Mouse (Mus musculus): Measurements from ENCODE around the gene Zc3h10. TPM values are rescaled to one million over a fixed set of nuclear protein-coding genes. Genes with fewer than 3 reads are reported as not detected.
"Not testable (repeated sequence)": the region's sequence is repeated elsewhere in the genome, so short reads cannot be mapped to it uniquely, and the experiment has no call there.

Zc3h10 gene
- total RNA-seq, 2 experiments from 2014 or later = 14.0 to 15.2 TPM

DNA sequence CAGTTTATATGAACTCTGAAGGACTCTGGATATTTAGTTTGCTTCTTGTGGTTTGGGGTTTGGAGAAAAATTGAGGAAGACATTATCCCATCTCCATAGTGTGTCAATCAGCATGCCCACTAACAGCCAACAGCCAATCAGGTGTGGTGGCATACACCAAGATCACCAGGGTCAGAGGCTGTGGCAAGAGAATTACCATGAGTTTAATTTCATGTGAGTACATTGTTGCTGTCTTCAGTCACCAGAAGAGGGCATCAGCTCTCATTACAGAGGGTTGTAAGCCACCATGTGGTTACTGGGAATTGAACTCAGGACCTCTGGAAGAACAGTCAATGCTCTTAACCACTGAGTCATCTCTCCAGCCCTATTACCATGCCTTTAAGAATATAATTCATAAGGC, 8.7 kb upstream of the Zc3h10 start:
- intact Hi-C loops (cut with DNase I) = loop anchor here (5.0 kb wide), 1 partner anchor 56 kb away; no protein-coding TSS in a partner anchor
- DNase-seq = no peak

DNA sequence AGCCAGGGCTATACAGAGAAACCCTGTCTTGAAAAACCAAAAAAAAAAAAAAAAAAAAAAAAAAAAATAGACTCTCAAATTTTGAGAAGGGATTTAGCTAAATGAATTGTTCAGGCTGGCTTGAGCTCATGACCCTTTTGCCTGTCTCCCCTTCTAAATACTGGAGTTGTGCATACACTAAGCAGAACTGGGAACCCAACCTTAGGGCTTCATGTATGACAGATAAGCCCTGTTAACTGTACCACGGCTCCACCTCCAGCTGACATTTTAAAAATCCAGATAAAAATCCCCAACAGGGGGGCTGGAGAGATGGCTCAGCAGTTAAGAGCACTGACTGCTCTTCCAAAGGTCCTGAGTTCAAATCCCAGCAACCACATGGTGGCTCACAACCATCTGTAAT, 8.0 kb upstream of the Zc3h10 start:
- not testable (repeated sequence) for DNase-seq
- intact Hi-C loops (cut with DNase I) = loop anchor here (5.0 kb wide), 1 partner anchor 57 kb away; no protein-coding TSS in a partner anchor

GRCm38 (mm10) chr10:128550144-128550823, 2.7 kb upstream of the Zc3h10 start:
- DNase-seq; intact Hi-C loops (cut with DNase I): not testable (repeated sequence)

DNA sequence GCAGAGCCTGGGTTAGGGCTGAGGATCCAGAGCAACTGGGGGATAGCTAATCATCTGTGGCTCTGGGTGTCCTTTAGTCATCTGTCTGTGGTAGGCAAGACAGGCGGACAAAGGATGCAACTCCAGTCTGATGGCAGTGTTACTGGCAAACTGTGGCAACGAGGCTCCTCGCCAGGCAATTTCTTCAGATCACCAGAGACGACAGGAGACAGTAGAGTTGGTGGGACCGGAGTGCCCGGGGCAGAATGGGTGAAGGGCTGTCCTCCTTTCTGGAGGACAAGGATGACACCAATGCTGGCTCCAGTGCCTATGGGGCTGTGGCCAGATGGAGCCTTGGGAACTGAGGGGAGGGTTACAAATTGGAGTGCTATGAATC, 2.1 kb upstream of the Zc3h10 start:
- DNase-seq = peak; percentile 26
- intact Hi-C loops (cut with DNase I) = not testable (repeated sequence)

DNA sequence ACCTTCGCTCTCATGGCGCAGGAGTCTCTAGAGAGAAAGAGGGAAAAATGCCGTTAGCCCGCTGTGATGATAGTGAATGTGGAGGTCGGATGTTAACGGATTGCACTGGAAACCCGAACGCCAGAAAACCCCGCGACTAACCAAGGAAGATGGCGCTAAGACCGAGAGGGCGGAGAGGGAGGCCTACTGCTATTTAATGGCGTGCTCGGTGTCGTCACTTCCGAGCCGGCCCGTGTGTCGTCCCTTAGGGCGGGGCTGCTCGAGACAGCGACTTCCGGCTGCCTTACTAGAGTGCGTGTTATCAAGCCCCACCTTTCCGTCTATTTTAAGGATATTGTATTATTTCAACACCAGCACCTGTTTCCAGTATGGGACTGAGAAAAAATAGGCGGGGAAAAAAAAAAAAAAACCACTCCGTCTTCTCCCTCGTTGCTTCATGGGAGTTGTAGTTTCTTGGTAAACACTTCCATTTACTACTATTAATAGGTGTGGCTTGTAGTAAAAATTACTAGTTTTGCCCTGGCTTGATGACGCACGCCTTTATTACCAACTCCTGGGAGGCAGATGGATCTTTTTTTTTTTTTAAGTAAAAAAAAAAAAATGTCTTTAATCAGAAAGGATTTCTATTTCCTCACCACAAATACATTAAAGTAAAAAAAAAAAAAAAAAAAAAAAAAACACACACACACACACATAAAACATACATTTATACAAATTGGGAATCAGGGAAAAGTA, 1.5 kb upstream of the Zc3h10 start, which contains the start of gene Rpl41:
TSS of gene Rpl41 (minus strand) at position 359 of the 735 bp plus-strand sequence.
- DNase-seq = peak; percentile 93
- intact Hi-C loops (cut with DNase I) = no loop called here

DNA sequence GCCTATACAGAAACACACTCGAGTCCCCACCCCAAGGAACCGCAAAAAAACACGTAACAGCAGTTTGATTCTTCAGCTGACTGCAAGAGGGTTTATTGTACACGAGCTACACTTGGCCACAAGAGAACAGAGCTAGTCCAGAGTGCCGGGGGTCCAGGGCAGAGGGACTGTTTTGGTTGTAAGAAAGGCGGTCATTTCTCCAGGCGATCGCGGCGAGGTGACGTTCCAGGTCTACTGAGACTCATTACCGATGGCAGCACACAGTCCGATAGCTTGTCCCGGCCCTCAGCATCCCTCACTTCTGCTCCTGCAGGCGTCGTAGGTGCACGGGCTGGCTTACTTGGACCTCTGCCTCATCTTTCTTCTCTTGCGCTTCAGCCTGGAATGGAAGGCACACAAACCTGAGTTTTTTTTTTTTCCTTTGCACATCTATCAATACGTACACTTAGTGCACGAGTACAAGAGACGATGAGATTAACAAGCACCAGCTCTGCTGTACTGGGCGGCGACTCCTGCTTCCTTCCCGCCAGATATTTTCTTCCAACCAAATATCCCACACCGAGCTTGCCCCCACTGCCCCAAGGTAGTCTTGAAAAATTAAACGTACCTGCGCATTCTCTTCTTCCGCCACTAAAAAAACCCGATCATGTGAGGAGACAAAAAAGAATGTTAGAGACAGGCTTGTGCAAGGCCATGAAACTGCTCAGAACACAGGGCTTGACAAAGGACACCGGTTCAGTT, 647 bp upstream of the Zc3h10 start:
- intact Hi-C loops (cut with DNase I) = not testable (repeated sequence)
- DNase-seq = peak; percentile 10

- no peak for DNase-seq
- intact Hi-C loops (cut with DNase I) = no loop called here
Measured at GRCm38 (mm10) chr10:128546787-128547186, 787 bp downstream of the Zc3h10 start.

- intact Hi-C loops (cut with DNase I) = no loop called here
Measured at GRCm38 (mm10) chr10:128546361-128546760, 1.2 kb downstream of the Zc3h10 start.

GRCm38 (mm10) chr10:128545570-128545898, 2.0 kb downstream of the Zc3h10 start:
- no peak for DNase-seq
- intact Hi-C loops (cut with DNase I) = no loop called here

More at GRCm38 (mm10) chr10:128546361-128546760, 1.2 kb downstream of the Zc3h10 start:
- DNase-seq = no peak

DNA sequence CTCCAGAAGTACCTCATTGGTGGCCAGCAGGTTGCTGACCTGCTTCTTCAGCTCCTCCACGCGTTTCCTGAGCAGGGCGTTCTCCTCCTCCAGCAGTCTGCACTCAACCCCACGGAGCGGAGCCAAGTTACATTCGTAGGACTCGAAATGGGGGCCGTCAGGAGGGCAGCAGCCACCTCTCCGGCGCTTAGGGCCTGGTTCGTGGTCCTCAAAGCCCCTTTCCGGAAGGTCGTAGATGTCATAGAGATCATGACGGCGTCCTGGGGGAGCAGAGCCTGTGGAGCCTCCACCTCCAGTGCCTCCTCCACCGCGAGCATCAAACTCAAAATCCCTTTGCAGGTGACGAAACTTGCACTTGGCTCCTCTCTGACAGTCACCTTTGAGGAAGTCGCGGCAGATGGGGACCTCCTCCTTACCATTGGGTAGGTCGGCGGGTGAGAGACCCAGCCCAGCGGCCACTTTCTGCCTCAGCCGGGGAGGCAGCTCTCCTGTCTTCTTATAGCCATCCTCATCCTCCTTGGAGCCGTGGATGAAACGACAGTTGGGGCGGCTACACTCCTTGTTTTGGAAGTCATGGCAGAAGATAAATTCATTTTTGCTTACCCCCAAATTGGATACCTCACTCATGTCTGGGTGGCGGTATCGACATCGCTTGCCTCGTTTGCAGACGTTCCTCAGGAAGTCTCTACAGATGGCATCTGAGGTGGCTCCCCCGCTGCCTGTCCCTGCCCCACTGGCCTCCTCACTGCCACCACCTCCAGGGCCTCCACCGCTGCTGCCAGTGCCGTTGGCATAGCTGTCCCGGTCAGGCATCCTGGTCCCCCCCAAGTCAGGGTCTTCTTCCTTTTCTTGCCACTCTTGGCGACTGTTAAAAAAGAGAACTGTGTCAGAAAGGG, 2.7 kb downstream of the Zc3h10 start:
- peak; percentile 9 for DNase-seq
- intact Hi-C loops (cut with DNase I) = no loop called here

DNA sequence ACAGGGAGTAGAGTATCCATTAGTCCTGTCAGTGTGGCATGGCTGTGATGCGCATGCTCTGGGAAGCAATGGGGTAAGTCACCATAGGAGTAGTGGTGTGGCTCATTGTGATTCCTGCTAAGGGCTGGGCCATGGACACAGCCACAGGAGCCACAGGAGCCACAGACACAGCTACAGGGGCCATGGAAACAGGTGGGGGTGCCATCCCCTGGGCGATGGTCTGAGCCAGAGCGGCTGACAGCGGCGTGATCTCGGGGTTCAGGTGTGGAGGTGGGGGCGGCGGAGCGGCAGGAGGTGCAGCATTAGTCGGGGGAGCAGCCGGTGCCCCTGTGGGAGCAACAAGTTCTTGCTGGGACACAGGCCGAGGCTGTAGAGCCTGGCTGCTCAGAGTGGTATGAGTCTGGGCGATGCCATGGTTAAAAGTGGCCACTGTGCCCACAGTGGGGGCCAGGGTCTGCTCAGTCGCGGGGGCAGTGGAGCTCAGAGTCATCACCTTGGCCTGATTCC, 3.4 kb downstream of the Zc3h10 start:
- no peak for DNase-seq
- intact Hi-C loops (cut with DNase I) = no loop called here

GRCm38 (mm10) chr10:128543100-128543499, 4.5 kb downstream of the Zc3h10 start:
- intact Hi-C loops (cut with DNase I) = no loop called here
- DNase-seq = no peak

- intact Hi-C loops (cut with DNase I) = no loop called here
Measured at GRCm38 (mm10) chr10:128538340-128538870, 9.2 kb downstream of the Zc3h10 start.

GRCm38 (mm10) chr10:128536266-128536940, 11.2 kb downstream of the Zc3h10 start:
- intact Hi-C loops (cut with DNase I) = no loop called here
- DNase-seq = peak; percentile 86

More at GRCm38 (mm10) chr10:128538340-128538870, 9.2 kb downstream of the Zc3h10 start:
- DNase-seq = no peak

DNA sequence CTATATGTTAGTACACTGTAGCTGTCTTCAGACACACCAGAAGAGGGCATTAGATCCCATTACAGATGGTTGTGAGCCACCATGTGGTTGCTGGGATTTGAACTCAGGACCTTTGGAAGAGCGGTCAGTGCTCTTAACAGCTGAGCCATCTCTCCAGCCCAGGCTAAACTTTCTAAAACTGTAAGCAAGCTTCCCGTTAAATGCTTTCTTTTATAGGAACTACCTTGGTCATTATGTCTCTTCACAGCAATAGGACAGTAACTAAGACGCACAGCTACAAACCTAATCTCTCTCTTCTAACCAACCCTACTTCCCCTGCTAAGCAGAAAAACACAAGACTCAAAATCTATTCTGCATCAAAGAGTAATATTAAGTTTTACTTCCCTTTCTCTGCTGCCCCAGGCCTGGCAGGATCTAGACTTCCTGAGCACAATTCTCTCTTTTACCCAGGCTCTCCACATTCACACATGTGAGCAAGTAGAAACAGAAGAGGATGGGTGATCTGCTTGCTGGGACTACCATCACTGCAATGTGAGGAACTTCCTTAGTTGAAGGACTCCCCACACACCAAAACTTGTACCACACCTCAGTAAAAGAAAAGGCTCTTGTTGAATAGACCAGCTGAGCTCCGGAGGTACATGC, 11.8 kb downstream of the Zc3h10 start:
- DNase-seq = no peak
- intact Hi-C loops (cut with DNase I) = no loop called here

GRCm38 (mm10) chr10:128535206-128535605, 12.4 kb downstream of the Zc3h10 start:
- intact Hi-C loops (cut with DNase I) = no loop called here
- no peak for DNase-seq

DNA sequence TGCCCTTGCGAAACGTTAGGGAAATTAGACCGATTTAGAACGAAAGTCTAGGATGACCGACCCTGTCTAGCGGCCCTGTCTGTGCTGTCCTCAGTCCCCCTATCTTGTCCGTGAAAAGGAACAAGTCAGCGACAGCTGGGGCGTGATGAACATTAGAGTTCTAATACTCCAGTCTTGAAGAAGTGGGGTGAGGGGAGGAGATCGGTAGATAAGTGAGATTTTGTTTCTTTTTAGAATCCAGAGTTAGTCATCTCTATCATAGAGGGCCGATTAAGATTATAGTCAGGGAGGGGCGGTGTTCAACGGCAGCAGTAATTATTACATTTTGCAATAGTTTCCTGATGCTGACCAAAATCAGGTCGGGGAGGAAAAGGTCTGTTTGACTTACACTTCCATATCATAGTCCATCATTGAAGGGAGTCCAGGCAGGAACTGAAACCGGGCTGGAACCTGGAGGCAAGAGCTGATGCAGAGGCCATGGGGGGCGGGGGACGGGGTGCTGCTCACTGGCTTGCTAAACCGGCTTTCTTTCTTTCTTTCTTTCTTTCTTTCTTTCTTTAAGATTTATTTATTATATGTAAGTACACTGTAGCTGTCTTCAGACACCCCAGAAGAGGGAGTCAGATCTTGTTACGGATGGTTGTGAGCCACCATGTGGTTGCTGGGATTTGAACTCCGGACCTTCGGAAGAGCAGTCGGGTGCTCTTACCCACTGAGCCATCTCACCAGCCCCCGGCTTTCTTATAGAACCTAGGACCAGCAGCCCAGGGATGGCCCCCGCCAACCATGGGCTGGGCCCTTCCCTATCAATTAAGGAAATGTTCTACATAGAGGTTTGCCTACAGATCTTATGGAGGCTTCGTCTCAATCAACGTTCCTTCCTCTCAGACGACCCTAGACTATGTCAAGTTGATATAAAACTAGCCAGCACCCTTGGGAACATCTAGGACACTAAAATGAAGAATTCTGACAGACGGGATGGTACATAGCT, 20.9 kb downstream of the Zc3h10 start:
- intact Hi-C loops (cut with DNase I) = no loop called here
- DNase-seq = no peak
